Mouse (Mus musculus) adipocyte (in vitro differentiated cells): ENCODE measurements around the gene Nfkb2.

Experiments
- DNase-seq: peaks from one replicate; pipeline ENCODE4 v3.0.0-alpha.2; 2016; ENCODE audit warnings: low spot score

Nfkb2 gene

DNA sequence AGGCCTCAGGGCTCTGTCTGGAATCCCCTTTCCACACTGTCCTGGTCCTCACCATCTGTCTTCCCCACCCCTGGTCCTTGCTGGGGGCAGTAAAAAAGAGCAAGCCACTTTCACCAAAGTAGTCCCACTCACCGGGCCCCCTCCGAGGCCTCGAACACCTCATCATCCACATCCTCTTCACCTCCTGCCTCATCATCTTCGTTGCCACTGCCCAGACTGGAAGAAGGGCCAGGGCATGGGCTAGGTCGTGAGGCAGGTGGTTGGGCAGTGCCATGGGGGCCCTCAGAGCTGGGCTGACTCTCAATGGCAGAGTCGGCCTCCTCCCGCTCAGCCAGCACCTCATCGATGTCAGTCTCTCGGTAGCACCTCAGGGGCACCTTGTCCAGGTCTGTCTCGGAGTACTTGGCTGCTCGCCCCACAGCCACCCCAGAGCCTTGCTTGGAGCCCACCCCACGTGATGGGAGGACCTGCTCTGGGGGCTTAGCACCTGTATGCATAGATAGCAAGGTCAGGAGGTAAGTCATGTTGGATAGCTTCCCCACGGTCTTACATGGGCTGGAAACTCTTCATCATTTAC lies 19.0 kb downstream of the Nfkb2 start:
- DNase-seq = no peak

DNA sequence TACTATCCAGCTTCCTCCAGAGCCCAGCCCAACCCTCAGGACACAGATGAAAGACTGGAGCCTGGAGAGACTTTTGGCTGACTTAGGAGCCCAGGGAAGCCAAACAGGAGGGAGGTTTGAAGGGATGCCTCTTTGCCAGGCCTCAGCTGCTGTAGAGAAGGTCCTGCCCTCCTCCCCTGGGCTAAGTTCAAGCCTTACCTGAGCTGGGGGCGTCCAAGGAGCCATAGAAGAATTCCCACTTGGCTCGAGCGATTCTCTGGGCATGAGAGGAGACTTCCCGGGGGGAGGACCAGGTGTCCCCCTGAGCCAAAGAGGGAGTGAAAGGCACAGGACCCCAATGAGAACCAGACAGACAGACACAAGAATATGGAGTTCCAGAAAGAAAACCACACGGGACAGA lies 19.6 kb downstream of the Nfkb2 start:
- no peak for DNase-seq

DNA sequence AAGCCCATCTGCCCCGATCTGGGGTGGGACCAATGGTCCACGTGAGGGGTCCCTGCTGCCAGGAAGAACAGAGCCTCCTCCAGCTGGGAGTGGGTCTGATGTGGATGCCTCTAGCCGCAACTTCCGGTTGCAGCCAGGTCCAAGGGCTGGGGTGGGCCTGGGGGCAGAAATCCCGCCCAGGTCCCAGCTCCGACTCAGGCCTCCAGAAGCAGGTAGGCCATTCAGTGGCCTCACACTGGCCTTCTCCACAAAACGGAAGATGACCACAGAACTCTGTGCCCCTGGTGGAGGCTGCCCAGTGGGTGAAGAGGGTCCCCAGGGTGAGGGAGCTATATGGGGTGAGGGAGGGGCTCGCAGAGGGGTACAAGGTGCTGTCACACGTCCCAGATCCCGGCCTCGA lies 20.2 kb downstream of the Nfkb2 start:
- DNase-seq = no peak

DNA sequence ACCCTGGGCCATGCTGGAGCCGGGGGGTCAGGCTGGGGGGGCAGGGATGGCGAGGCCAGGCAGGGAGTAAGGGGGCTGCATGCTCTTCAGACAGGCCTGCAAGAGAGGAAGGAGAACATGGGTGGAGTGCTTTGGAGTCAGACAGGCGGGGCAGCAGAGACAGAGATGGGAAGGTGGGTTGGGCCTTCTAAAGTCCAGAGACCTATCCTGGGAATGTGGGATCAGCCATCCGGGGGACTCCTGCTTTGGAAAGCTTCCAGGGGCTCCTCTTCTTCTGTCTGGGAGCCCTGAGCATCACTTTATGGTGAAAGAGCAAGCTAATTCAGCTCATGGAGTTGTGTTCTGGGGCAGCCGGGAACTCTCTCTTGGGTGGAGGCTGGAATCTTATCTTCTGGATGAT lies 20.8 kb downstream of the Nfkb2 start:
- no peak for DNase-seq

DNA sequence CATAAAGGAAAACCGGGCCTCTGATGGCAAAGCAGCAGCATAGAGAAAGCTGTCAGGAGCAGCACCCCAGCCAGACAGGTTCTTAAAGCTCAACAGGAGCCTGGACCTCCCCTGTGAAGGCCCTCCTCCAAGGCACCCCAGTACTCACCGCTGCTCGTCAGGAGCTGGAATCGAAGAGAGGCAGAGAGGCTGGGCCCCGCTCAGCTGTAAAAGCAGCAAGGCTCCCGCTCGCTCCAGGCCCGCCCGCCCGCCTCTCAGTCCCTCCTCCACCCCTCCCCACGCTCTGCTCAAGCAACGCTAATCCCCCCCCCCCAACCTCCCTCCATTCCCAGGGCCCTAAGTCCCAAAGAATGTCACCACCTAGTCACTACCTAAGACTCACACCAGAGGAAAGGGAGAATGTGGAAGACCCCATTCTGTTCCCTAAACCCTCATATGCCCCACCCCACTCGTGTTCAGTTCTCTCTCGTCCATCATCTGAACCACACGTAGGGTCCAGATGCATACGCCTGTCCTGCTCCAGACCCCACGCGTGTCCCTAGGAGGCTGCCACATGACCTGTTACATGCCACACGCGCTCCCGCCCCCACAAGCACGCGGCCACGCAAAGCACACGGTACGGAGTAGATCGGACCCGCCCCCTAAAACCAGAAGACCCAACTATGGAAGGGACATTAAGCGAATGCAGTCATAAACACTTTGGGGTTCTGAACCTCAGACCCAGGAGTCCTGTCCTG lies 22.1 kb downstream of the Nfkb2 start:
- no peak for DNase-seq

DNA sequence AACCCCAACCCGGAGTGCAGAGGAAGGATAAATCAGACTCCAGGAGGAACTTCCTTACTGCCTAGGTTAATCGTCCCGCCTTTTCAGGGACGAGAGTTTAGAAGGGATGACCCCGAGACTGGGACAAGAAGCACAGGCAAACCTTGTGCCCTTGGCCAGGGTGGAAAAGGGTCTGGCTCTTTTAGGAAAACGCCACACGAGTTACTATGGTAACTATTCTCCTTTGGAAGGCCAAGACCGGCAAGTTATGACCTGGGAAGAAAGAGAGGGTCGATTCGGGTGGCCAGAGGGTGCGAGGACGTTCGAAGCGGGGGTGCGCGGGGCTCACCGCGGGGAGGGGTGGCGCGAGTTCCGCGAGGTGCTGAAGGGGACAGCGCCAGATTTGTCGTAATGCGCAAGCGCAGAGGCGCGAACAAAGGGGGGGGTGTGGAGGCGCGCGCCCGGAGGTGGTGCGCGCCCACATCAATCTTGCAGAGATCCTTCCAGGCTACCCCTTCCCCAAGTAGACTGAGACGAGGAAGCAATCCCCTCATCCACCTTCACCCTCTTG lies 22.7 kb downstream of the Nfkb2 start, which contains the start of gene Psd:
Gene Psd, minus strand, starts transcription at position 401 of the 550 bp plus-strand sequence.
- DNase-seq = no peak

DNA sequence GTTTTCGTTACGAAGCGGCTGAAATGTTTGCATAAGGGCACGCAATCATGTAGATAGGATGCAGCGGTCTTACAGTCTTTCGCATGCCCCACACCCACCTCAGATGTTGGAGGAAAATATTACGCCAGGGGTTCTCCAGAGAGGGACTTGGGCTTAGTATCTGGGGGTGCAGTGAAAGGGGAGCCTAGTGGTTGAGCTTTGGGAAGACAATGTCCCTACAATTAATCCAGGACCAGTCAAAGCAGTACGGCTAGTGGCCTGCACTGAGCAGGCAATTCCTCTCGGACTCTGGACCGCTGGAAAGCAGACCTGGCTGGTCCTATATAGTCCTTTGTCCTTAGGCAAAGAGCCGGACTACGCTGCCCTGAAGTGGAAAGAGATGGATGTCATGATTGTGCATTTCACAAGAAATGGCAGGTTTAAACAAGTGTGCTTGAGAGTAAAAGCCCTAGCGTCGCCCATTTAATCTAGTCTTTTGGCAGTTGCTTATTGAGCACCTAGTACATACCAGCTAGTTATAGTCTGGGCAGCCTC lies 23.5 kb downstream of the Nfkb2 start:
- DNase-seq = no peak

DNA sequence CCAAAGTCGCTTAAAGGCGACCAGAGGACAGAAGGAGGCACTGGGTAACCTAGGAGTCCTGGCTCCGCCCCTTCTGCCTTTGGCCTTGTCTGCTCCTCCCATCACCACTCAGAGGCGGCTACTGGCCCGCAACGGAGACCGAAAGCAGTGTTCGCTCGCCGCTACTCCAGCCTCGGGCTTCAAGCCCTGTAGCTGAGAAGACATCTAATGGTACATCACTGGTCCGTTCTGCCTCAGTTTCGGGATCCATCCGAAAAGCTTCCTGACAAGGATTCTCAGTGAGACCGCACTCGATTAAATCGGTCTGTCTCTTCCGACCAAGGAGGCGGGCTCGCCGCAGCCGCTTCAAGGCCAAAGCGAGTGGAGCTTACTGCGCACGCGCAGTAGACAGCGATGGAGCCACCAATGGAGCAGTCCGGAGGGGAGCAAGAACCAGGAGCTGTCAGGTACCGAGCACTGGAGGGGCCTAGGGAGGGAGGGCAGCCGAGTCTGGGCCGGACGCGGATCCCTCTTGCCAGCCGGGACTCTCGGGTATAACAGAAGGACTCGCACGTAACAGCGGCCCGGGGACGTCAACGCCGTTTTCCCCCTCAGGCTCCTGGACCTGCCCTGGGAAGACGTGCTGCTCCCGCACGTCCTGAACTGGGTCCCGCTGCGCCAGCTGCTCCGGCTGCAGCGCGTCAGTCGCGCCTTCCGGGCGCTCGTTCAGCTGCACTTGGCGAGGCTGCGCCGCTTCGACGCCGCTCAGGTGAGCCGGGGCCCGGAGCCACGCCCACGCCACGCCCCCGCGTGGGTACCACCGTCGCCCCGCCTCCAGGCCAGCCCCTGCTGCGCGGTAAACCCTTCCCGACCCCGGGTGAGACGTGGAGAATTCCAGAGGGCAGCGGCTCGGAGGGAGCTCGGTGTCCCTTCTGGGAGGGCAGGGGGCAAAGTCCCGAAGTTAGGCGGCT lies 24.2 kb downstream of the Nfkb2 start, which contains the start of gene Fbxl15:
Gene Fbxl15, plus strand, starts transcription at position 104 of the 950 bp plus-strand sequence.
- DNase-seq = peak; percentile 98

DNA sequence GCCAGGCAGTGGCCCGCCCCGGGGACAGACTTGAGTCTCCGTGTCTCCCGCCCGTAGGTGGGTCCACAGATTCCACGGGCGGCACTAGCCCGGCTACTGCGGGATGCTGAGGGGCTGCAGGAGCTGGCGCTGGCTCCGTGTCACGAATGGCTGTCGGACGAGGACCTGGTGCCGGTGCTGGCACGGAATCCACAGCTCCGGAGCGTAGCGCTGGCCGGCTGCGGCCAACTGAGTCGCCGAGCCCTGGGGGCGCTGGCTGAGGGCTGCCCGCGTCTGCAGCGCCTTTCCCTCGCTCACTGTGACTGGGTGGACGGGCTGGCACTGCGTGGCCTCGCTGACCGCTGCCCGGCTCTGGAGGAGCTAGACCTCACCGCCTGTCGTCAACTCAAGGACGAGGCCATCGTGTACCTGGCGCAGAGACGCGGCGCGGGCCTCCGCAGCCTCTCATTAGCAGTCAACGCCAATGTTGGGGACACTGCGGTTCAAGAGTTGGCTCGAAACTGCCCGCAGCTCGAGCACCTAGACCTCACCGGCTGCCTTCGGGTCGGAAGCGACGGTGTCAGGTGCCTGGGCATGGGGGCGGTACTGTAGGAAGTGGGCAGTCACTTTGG lies 25.0 kb downstream of the Nfkb2 start:
- DNase-seq = no peak

DNA sequence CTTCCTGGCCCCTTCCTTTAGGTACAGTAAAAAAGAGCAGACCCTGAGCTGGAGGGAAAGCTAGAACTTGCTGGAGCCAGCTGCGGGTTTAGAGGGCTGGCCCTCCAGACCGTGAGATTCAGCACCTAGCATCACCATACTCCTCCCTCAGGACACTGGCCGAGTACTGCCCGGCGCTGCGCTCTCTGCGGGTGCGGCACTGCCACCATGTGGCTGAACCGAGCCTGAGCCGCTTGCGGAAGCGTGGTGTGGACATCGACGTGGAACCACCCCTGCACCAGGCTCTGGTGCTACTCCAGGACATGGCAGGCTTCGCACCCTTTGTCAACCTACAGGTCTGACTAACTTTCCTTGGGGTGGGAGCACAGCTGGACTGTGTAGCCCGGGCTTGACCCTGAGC lies 25.8 kb downstream of the Nfkb2 start:
- peak; percentile 89 for DNase-seq

DNA sequence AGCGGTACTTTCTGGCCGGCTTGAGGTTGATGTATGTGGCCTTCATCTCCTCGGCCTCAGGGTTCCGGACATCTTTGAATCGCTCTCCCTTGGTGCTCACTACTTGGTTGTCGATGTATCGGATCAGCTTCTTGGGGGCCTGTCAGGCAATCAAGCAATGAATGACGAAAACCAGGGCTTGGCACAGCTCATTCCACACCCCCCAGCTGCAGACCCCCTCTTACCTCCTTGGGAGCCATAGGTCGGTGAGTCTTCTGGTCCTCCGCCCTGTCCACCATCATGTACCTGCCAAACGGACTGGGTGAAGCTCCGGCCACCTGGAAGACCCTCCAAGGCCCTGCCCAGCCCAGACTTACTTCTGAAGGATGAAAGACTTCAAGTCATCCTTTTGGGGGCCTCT lies 26.6 kb downstream of the Nfkb2 start:
- DNase-seq = no peak

DNA sequence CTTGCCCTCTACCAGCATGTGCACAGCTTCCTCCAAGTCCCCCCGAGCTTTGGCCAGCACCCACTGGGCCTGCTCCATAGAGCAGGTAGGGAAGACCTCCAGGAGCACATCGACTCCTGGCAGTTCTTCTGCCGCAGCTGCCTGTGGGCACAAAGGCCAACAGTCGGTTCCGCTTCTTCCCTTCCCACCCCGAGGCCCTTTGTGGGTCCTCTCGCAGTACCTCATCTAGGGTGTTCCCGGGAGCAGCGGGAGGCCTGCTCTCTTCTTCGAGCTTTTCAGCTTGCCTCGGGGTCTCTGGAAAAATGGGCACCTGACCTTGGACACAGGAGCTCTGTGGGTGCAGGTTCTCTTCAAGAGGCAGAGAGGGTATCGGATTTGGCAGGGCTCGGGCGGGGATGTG lies 27.2 kb downstream of the Nfkb2 start:
- DNase-seq = no peak

DNA sequence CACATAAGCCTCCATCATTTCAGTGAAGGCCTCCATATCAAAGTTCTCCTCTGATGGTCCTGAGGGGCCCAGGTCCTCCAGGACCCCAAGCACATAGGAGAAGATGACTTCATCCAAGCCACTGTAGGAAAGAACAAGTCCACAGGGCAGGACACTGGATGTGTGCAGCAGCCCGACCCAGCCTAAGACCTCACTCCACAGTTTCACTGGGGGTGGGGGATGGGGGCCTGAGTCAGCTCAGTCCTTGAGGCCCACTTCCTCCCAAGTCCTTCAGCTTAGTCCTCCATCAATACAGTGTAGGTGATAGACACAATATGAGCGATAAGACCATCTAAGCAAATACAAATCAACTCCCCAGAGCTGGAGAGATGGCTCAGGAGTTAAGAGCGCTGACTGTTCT lies 27.8 kb downstream of the Nfkb2 start:
- DNase-seq = no peak

DNA sequence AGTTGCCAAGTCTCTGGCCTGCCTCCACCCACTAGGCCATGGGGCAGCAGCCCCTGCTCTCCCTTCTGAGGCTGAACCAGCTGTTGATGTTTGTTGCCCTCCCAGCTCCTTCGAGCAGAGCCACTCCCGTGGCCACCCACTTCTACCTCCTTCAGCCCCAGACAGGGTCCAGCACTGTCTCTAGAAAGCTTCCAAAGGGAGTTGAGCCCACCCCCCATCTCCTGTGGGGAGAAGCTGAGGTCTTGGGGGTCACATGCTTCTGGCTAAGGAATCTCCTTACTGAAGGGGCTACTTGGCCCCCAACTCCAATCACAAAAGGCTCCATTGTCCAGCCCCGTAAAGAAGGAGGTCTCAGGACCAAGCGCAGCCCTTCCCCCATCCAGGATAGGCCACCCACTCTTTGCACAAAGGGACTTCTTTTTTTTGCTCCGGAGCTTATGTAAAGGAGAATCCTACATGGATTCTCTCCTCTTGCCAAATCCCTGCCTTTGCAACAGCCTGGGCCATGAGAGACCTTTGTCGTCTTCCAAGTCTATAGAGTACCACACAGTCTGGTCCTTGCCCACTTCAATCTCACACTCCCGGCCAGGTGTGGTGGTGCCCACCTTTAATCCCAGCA lies 28.7 kb downstream of the Nfkb2 start:
- no peak for DNase-seq

DNA sequence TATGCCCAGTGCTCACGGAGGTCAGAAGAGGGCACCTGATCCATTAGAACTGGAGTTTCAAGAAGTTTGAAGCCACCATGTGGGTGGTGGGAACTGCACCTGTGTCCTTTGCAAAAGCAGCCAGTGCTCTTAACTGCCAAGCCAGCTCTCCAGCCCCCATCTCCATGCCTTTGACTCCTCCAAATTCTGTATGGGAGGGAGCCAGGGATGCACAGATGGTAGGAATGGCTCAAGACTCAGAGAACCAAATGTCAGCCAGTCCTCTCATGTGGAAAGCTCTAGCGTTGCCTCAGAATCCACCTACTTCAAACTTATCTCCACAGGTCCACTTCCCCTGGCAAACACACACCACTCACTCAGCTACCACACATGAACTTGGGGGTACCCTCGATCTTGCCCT lies 29.8 kb downstream of the Nfkb2 start:
- DNase-seq = no peak

DNA sequence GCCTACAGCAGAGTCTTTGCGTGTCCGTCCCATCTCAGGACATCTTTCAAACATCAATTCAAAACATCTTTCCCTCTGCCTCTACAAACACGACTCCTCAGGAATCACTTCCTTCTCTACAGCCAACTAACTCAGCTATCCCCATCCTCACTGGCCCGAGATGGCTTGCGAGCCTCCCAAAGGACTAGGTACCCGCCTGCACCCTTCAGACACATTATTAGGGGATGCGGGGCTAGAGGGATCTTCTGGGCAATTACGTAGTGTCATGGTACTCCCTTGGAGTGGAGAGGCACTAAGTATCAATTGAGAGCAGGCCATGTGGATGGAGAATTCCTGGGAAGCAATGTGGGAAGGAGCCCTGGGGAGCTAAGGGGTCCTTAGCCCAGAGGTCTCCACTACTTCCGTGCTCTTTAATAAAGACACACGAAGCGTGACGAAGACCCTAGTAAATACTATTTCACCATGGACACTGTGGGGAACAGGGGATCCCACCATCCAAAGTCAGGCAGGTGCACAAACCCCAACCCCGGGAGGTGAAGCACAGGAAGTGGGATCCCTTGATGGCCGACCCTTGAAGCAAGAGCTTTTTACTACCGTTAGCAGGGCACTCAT lies 33.7 kb downstream of the Nfkb2 start:
- DNase-seq = no peak

DNA sequence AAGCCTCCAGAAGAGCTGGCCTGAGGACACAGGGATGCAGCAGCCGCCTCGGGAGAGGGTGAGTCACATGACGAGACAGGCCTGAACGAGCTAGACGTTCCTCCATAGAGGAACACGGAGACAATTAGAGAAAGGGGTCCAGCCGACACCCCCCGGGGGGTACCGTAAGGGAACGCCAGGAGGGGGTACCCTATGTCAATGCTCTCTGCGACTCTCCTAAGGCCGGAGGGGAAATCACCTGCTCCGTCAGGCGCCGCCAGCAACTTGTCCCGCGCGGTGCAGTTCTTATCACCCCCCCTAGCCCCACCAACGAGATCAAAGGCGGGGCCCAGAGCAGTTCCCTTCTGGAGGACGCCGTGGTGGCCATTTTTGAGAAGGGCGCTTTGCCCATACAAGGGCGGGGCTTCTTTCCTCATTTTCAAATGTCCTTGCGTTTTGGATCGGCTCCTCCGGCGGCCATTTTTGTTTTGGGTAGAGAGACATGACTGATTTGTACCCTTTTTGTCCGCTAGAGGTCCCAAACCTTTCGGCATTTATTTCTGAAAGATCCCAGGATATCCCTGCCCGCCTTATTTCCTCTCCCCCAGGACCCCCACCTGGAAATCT lies 34.3 kb downstream of the Nfkb2 start, which contains the start of gene Cuedc2:
Gene Cuedc2, minus strand, starts transcription at position 372 of the 606 bp plus-strand sequence.
- DNase-seq = peak; percentile 99

DNA sequence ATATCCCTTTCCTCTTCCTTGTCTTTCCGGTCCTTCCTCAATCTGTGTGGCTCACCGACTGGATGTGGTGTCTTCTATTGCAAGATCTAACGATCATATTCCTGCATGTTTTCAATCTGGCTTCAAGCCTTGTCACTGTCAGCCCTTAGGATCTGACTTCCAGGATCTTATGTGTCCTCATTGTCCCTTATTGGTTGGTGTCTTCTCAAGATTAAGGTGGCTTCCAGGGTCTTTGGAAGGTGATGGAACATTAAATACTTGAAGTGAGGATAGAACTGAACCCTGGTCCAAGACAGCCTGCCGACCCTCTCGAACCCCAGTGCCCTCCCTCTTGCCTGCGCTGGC lies 34.8 kb downstream of the Nfkb2 start:
- DNase-seq = no peak

DNA sequence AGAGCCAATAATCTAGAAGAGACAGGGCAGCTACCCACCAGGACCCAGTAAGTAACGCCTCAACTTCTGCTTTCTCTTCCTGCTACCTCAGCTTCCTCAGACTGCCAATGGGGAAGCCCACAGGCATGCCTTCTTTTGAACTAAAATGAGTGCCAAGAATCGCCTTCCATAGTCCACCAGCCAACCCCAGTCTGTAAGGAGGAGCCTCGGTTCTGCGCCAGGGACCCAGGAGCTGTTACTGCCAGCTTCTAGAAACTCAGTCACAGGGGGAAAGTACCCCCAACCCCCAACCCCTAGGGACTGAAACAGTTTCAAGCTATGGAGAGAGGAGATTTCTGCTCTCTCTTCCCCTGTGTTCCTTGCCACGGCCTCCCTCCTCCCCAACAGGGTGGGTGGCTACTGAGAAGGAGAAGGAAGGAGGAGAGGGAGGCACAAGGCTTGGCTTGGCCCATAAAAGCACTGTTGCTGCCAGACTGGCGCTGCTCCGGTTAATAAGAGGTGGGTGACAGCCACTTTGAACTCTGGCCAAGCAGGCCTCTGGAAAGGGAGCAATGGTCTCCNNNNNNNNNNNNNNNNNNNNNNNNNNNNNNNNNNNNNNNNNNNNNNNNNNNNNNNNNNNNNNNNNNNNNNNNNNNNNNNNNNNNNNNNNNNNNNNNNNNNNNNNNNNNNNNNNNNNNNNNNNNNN lies 35.3 kb downstream of the Nfkb2 start:
- DNase-seq = peak; percentile 89
